Mouse (Mus musculus) lung, embryonic 14.5 days (tissue): ENCODE results near the gene Pabpn1l. TPM values are rescaled to one million over a fixed set of nuclear protein-coding genes. Genes with fewer than 3 reads are reported as not detected.

ENCODE experiments used
- ATAC-seq: fragments of 200-750 bp; cut with Nextera tagmentation; 2 replicates; pipeline ENCODE4 v1.8.0; 2017; ENCODE audit warnings: mild to moderate bottlenecking, moderate TSS enrichment, moderate library complexity; ENCODE audit not compliant: insufficient read depth
- DNase-seq: peaks from one replicate; pipeline ENCODE4 v3.0.0-alpha.2; 2015
- H3K27ac ChIP-seq: fragments of 300-500 bp; sonication (generic); 2 replicates; pipeline ENCODE4 v1.5.1; 2014; ENCODE audit warnings: low read depth, mild to moderate bottlenecking, moderate library complexity
- H3K27me3 ChIP-seq: fragments of 300-500 bp; sonication (generic); 2 replicates; pipeline ENCODE4 v1.6.1; 2014; ENCODE audit warnings: low read length, control low read depth; ENCODE audit not compliant: insufficient read depth
- H3K36me3 ChIP-seq: fragments of 300-500 bp; sonication (generic); 2 replicates; pipeline ENCODE4 v1.6.1; 2014; ENCODE audit warnings: control low read depth; ENCODE audit not compliant: insufficient read depth
- H3K4me1 ChIP-seq: fragments of 300-500 bp; sonication (generic); 2 replicates; pipeline ENCODE4 v1.6.1; 2014; ENCODE audit warnings: antibody characterized with exemption, control low read depth; ENCODE audit not compliant: insufficient read depth
- H3K4me2 ChIP-seq: fragments of 300-500 bp; sonication (generic); 2 replicates; pipeline ENCODE4 v1.6.1; 2014; ENCODE audit warnings: mild to moderate bottlenecking
- H3K4me3 ChIP-seq: fragments of 300-500 bp; sonication (generic); 2 replicates; pipeline ENCODE4 v1.5.1; 2014; ENCODE audit warnings: low read depth, low read length
- H3K9ac ChIP-seq: fragments of 300-500 bp; sonication (generic); 2 replicates; pipeline ENCODE4 v1.6.1; 2014
- H3K9me3 ChIP-seq: fragments of 300-500 bp; sonication (generic); 2 replicates; pipeline ENCODE4 v1.6.1; 2016; ENCODE audit warnings: low read depth, low read length, control low read depth
- CTCF ChIP-seq: IDR thresholded peaks from 2 replicates; pipeline ENCODE4 v1.5.1; 2016; ENCODE audit warnings: antibody characterized with exemption, low read depth
- WGBS: fragments of 180-500 bp; shearing (Covaris S2); extraction: QIAGEN DNeasy Blood & Tissue Kit; methylation state at CpG from one replicate; pipeline ENCODE4 v1.1.7; 2014; 5-methylcytosine and 5-hydroxymethylcytosine counted together
- polyA plus RNA-seq: library from polyadenylated mRNA; unstranded; fragments of >200 nt; fragmentation: Nextera tagmentation; extraction: Ambion mirVana; gene quantifications from 2 replicates; pipeline ENCODE4 v1.2.1, GENCODE M21; 2014

Gene Pabpn1l
- polyA plus RNA-seq, 1 experiment from 2014 or later = not detected

DNA sequence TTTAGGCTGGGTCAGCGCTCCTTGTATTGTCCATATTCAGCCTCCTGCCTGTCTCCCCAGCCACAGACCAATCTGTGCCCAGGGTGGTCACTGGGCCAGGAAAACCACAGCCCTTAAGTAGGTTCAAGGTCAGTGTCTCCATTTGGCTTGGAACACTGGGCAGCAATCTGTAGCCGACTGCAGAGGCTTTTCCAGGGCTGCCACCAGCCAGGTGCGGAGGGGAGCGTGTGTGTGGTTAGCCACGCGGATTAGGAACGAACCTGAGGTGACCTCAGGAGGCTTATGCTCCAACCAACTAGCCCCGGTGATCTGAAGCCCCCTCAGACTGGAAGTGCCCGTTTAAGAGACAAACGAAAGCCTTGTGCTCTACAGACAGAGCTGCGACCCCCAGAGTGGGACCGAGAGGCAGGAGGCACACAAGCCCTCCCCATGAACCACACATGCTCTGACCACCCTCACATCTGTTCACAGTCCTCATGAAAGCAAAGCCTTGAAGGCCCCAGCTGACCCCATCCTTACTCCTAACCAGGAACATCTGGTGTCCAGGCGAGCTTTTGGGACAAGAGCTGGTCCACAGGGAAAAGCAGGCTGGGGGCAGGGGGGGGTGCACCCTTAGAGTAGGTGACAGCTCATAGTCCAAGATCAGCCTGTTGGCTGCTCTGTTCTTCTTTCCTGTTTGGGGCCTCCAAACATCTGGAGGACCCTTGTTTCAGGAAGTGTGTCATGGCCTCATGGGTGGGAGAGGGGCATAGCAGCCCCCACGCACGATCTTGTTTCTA lies 25.8 kb upstream of the Pabpn1l start:
- DNase-seq (no peak), ATAC-seq (no peak)
- 50% methylated on average over 15 of the region's 15 CpGs for WGBS

GRCm38 (mm10) chr8:122646337-122646736 lies 23.8 kb upstream of the Pabpn1l start:
- DNase-seq (no peak), ATAC-seq (no peak)
- Histone ChIP-seq H3K4me3 (no peak overlapping the region), H3K9me3 (no peaks in the 10 kb centered on the region), H3K27me3 (no peaks in the 10 kb centered on the region; the same call in 1 of the 2 replicates), H3K4me2 (no peak overlapping the region), H3K4me1 (0 out of 2 replicates have a peak, but pooled peaks cover 3% of the 10 kb centered on the region), H3K9ac (no peak overlapping the region), H3K36me3 (0 out of 2 replicates have a peak, but pooled peaks cover 3% of the 10 kb centered on the region), H3K27ac (no peak overlapping the region)
- no peak for TF ChIP-seq CTCF
- WGBS = 84% methylated on average over 16 of the region's 16 CpGs

More for the DNA sequence above, 25.8 kb upstream of the Pabpn1l start:
- no peak overlapping the region for H3K27ac ChIP-seq
- TF ChIP-seq CTCF = no peak
- no peaks in the 10 kb centered on the region; the same call in 1 of the 2 replicates for H3K27me3 ChIP-seq
- H3K4me1 ChIP-seq = no peaks in the 10 kb centered on the region
- H3K9me3 ChIP-seq = no peaks in the 10 kb centered on the region
- H3K36me3 ChIP-seq = 0 out of 2 replicates have a peak, but pooled peaks cover 3% of the 10 kb centered on the region
- H3K9ac ChIP-seq = no peak overlapping the region
- H3K4me3 ChIP-seq = no peak overlapping the region
- H3K4me2 ChIP-seq = no peak overlapping the region

- 60% methylated on average over 6 of the region's 6 CpGs for WGBS
- Histone ChIP-seq H3K27me3 (no peaks in the 10 kb centered on the region; the same call in 1 of the 2 replicates), H3K4me2 (no peak overlapping the region), H3K36me3 (0 out of 2 replicates have a peak, but pooled peaks cover 3% of the 10 kb centered on the region), H3K9ac (no peak overlapping the region), H3K9me3 (no peaks in the 10 kb centered on the region), H3K4me1 (peaks cover 7% of the 10 kb centered on the region), H3K27ac (no peak overlapping the region), H3K4me3 (no peak overlapping the region)
- no peak for TF ChIP-seq CTCF
- ATAC-seq (no peak), DNase-seq (no peak)
These were observed 21.8 kb upstream of the Pabpn1l start for GRCm38 (mm10) chr8:122644175-122644954.

DNA sequence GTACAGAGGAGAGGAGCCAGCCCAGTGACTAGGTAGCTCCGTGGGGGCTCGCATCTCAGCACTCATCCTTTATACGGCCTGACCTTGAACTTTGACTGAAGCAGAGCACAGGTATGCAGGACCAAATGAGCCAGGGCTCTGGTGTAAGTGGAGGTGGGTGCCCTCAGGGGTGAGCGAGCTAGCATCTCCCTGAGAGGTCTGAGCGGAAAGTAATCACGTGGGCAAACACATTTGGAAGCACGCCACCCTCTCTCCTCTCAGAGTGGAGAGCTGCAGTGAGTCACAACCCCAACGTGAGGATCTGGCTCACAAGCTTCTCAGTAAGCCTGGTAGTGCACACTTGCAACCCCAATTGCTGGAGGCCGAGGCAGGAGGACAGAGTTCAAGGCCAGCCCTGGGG lies 19.5 kb upstream of the Pabpn1l start:
- Histone ChIP-seq H3K4me2 (no peak overlapping the region), H3K36me3 (no peaks in the 10 kb centered on the region), H3K4me1 (peaks cover 12% of the 10 kb centered on the region), H3K27me3 (no peaks in the 10 kb centered on the region; the same call in 1 of the 2 replicates), H3K9ac (no peak overlapping the region), H3K27ac (no peak overlapping the region), H3K9me3 (no peaks in the 10 kb centered on the region), H3K4me3 (no peak overlapping the region)
- no peak for TF ChIP-seq CTCF
- ATAC-seq (no peak), DNase-seq (peak; percentile 47)
- WGBS = 50% methylated on average over 9 of the region's 9 CpGs

DNA sequence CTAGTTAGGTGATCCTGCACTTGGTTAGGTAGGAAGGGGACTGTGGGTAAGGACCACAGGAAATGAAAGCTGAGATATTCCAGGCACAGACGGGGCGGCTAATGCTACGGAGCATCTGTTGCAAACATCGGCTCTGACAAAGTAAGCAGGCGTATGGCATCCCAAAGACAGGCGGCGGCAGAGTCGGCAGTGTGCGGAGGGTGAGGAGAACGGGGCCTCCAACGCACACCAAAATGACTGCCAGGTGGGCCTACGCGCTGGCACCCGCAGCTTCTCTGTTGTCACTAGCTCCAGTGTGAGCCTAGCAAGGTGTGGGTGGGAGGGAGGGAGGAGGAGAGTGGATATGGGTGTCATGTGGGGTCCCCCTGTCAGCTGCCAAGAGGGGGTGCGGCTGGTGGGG lies 18.9 kb upstream of the Pabpn1l start:
- Histone ChIP-seq H3K4me1 (peaks cover 16% of the 10 kb centered on the region), H3K36me3 (no peaks in the 10 kb centered on the region), H3K9ac (no peak overlapping the region), H3K9me3 (no peaks in the 10 kb centered on the region), H3K4me2 (no peak overlapping the region), H3K27me3 (no peaks in the 10 kb centered on the region; the same call in 1 of the 2 replicates), H3K4me3 (no peak overlapping the region), H3K27ac (no peak overlapping the region)
- ATAC-seq (no peak), DNase-seq (peak; percentile 41)
- TF ChIP-seq CTCF = no peak
- WGBS = 47% methylated on average over 15 of the region's 15 CpGs

DNA sequence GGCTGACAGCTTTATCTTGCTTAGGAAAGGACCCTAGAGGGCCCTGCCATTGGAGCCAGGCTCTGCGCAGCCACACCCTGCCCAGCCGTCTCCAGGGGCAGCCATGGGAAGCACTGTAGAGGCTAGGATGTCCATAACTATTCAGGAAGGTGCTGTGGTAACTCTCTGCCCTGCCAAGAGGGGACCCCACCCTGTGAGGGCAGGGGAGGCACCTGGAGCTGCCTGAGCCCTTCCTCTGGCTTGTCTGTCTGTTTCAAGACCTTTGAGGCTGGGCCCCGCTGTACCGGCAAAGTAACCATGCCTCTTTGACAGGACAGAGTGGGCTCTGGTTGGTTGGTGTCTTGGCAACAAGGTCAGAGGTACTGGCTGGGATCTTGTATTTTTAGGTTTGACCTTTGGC lies 18.3 kb upstream of the Pabpn1l start:
- no peak for TF ChIP-seq CTCF
- Histone ChIP-seq H3K4me1 (peaks cover 18% of the 10 kb centered on the region), H3K4me3 (no peak overlapping the region), H3K9me3 (no peaks in the 10 kb centered on the region), H3K36me3 (no peaks in the 10 kb centered on the region), H3K9ac (no peak overlapping the region), H3K27ac (no peak overlapping the region), H3K4me2 (no peak overlapping the region), H3K27me3 (no peaks in the 10 kb centered on the region; the same call in 1 of the 2 replicates)
- ATAC-seq (no peak), DNase-seq (no peak)
- 70% methylated on average over 4 of the region's 4 CpGs for WGBS
